In the genomic region with DNA sequence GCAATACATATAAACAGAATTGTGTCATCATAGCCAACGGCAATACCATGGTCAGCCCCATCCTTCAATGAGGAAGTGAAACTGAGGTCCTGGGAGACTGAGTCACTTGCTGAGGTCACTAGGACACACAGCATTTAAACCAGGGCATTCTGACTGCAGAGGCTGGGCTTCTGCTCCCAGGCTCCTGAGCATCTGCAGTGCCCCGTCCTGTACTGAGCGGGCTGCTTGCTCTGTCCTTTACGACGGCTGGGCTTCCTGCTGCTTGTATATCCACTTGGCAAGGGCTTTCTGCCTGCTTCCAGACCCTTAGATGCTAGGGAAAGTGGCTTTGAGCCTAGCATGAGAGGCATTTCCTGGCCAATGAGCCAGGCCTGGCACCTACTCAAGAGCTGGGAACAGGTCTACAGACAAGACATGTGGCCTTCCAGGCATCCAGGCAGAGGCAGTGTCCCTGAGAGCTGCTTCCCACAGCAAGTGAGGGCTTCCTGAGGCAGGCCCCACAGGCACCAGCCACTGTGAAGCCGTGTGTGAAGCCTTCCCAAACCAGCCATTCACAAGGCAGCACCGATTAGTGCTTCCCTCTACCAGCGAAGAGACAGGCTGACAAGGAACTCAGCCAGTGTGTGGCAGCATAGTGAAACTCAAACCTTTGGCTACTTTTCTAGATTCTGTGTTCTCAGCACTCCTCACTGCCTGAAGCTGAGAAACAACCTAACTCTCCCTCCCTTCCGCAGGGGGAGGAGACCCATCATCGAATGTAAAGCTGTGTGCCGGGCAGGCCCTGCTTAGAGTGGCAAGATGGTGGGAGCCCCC, we compare ENCODE assay signal across 8 mouse cellular contexts. TPM values are rescaled to one million over a fixed set of nuclear protein-coding genes. Genes with fewer than 3 reads are reported as not detected.
DNase-seq lines count a peak whose midpoint lies in the region; ATAC-seq and TF ChIP-seq lines count a peak whose summit lies in the region.

No protein-coding gene starts in this region.

- H3K9me3 ChIP-seq in intestine, embryonic 15.5 days, result no peaks in the 10 kb centered on the region
- no peaks in the 10 kb centered on the region for H3K9me3 ChIP-seq in limb, embryonic 11.5 days (ENCODE audit: control insufficient read depth, low read length)
- H3K9me3 ChIP-seq in midbrain, embryonic 13.5 days, result no peaks in the 10 kb centered on the region

- peak overlapping the region; percentile 78 for H3K27ac ChIP-seq in intestine, embryonic 15.5 days
- H3K27ac ChIP-seq in limb, embryonic 11.5 days (replicated peaks; ENCODE audit: low read depth, low read length), result peak overlapping the region; percentile 30; the same call in 1 of the 2 replicates
- peak overlapping the region; percentile 54 for H3K27ac ChIP-seq in midbrain, embryonic 13.5 days
- H3K27ac ChIP-seq in testis, adult 2 months (ENCODE audit: control insufficient read depth, insufficient read depth, low read depth, low read length), result peak overlapping the region; percentile 46

- H3K27me3 ChIP-seq in intestine, embryonic 15.5 days (replicated peaks), result no peaks in the 10 kb centered on the region
- no peaks in the 10 kb centered on the region for H3K27me3 ChIP-seq in limb, embryonic 11.5 days (ENCODE audit: control insufficient read depth, insufficient read depth, low read length)
- no peaks in the 10 kb centered on the region for H3K27me3 ChIP-seq in midbrain, embryonic 13.5 days
- H3K27me3 ChIP-seq in testis, adult 2 months (ENCODE audit: control insufficient read depth, insufficient read depth, low read length), result no peaks in the 10 kb centered on the region

- no peak overlapping the region for H3K4me2 ChIP-seq in intestine, embryonic 15.5 days (replicated peaks)
- no peak overlapping the region for H3K4me2 ChIP-seq in limb, embryonic 11.5 days (ENCODE audit: low read depth, severe bottlenecking)
- H3K4me2 ChIP-seq in midbrain, embryonic 13.5 days (replicated peaks), result no peak overlapping the region

- TF ChIP-seq POLR2A in testis, adult 2 months (IDR thresholded peaks at IDR 0.05; ENCODE audit: control insufficient read depth, low read depth, low read length), result no peak

- peaks cover 6% of the 10 kb centered on the region; the same call in 1 of the 2 replicates for H3K36me3 ChIP-seq in intestine, embryonic 15.5 days
- peaks cover 4% of the 10 kb centered on the region; the same call in 1 of the 2 replicates for H3K36me3 ChIP-seq in limb, embryonic 11.5 days (ENCODE audit: control insufficient read depth, insufficient read depth, low read length)
- no peaks in the 10 kb centered on the region for H3K36me3 ChIP-seq in midbrain, embryonic 13.5 days
- H3K36me3 ChIP-seq in testis, adult 2 months (ENCODE audit: control insufficient read depth, insufficient read depth, low read length), result no peaks in the 10 kb centered on the region

- no peak overlapping the region for H3K4me3 ChIP-seq in intestine, embryonic 15.5 days (replicated peaks)
- H3K4me3 ChIP-seq in limb, embryonic 11.5 days (ENCODE audit: low read depth, low read length), result no peak overlapping the region
- no peak overlapping the region for H3K4me3 ChIP-seq in midbrain, embryonic 13.5 days (replicated peaks)
- no peak overlapping the region for H3K4me3 ChIP-seq in testis, adult 2 months (ENCODE audit: control insufficient read depth, low read depth, low read length)

- WGBS in intestine, embryonic 15.5 days, result 43% methylated on average over 11 of the region's 11 CpGs
- 47% methylated on average over 11 of the region's 11 CpGs for WGBS in limb, embryonic 11.5 days
- WGBS in midbrain, embryonic 13.5 days, result 40% methylated on average over 11 of the region's 11 CpGs

- no peak overlapping the region for H3K9ac ChIP-seq in intestine, embryonic 15.5 days
- H3K9ac ChIP-seq in limb, embryonic 11.5 days (ENCODE audit: low read length), result peak overlapping the region; percentile 27; the same call in 1 of the 2 replicates
- 0 out of 2 replicates have a peak overlapping the region, but pooled peaks have one; percentile 19 for H3K9ac ChIP-seq in midbrain, embryonic 13.5 days (replicated peaks)

- peak; percentile 26 for ATAC-seq in intestine, embryonic 15.5 days
- no peak for ATAC-seq in limb, embryonic 11.5 days (ENCODE audit: insufficient number of reproducible peaks, low FRiP score, low TSS enrichment, low read depth)
- peak; percentile 51 for ATAC-seq in midbrain, embryonic 13.5 days

- TF ChIP-seq CTCF in testis, adult 2 months (IDR thresholded peaks at IDR 0.05; ENCODE audit: control insufficient read depth, insufficient read depth, insufficient replicate concordance, low read depth, low read length), result no peak

- H3K4me1 ChIP-seq in intestine, embryonic 15.5 days (replicated peaks), result peaks cover 27% of the 10 kb centered on the region
- H3K4me1 ChIP-seq in limb, embryonic 11.5 days (ENCODE audit: control insufficient read depth, insufficient read depth, low read length), result peaks cover 10% of the 10 kb centered on the region
- peaks cover 21% of the 10 kb centered on the region for H3K4me1 ChIP-seq in midbrain, embryonic 13.5 days (replicated peaks)
- H3K4me1 ChIP-seq in testis, adult 2 months (ENCODE audit: control insufficient read depth, insufficient read depth, low read length), result no peaks in the 10 kb centered on the region

- DNase-seq in frontal cortex, postnatal 10 days (ENCODE audit: low spot score in 2 of 2), result peak; percentile 24 to 47
- no peak for DNase-seq in frontal cortex, postnatal 25 days (ENCODE audit: low spot score in 2 of 2)
- DNase-seq in cerebellum, postnatal 4 days (ENCODE audit: low spot score in 2 of 2), result peak; percentile 40 to 77
- peak; percentile 64 to 82 for DNase-seq in gastrocnemius, postnatal 4 days (ENCODE audit: low spot score in 2 of 2)
- no peak for DNase-seq in limb, embryonic 11.5 days (ENCODE audit: low spot score)

RNA-seq across cellular contexts. Expression of a gene that starts 32.5 kb away (rescaled TPM):
- 10 to 100 TPM; 25.3 to 32.0 TPM for total RNA-seq in gastrocnemius, postnatal 4 days (2021)
- polyA plus RNA-seq in intestine, embryonic 15.5 days (2015; fragmentation: Nextera tagmentation; extraction: Ambion mirVana), result 57.2 and 58.3 TPM in 2 replicates
- 35.7 and 36.8 TPM in 2 replicates for polyA plus RNA-seq in limb, embryonic 11.5 days (2014; fragmentation: Nextera tagmentation; extraction: Ambion mirVana)
- 14.5 and 17.4 TPM in 2 replicates for polyA plus RNA-seq in midbrain, embryonic 13.5 days (2015; fragmentation: Nextera tagmentation; extraction: Ambion mirVana)
- polyA plus RNA-seq in testis, adult 2 months (2012; rRNA removed), result 240 and 255 TPM in 2 replicates

RNA-seq across cellular contexts. Expression of a gene that starts 45.3 kb away (rescaled TPM):
- total RNA-seq in gastrocnemius, postnatal 4 days (2021), result 10 to 100 TPM; 53.7 to 62.8 TPM
- polyA plus RNA-seq in intestine, embryonic 15.5 days (2015; fragmentation: Nextera tagmentation; extraction: Ambion mirVana), result 358 and 367 TPM in 2 replicates
- polyA plus RNA-seq in limb, embryonic 11.5 days (2014; fragmentation: Nextera tagmentation; extraction: Ambion mirVana), result 117 and 150 TPM in 2 replicates
- 210 and 213 TPM in 2 replicates for polyA plus RNA-seq in midbrain, embryonic 13.5 days (2015; fragmentation: Nextera tagmentation; extraction: Ambion mirVana)
- 12.4 and 15.4 TPM in 2 replicates for polyA plus RNA-seq in testis, adult 2 months (2012; rRNA removed)

Comparison
In these comparisons a context has a peak if more than half of its experiments do, and no peak if none do; other contexts are left out.
1. DNase-seq: peak in frontal cortex, postnatal 10 days (2 of 2), cerebellum, postnatal 4 days (2 of 2) and gastrocnemius, postnatal 4 days (2 of 2); none in frontal cortex, postnatal 25 days (0 of 2) and limb, embryonic 11.5 days (single experiment).
2. Peak in every context shown above with its lines, with median percentiles within 50 percentile points of each other: H3K27ac ChIP-seq.